In the genomic region with DNA sequence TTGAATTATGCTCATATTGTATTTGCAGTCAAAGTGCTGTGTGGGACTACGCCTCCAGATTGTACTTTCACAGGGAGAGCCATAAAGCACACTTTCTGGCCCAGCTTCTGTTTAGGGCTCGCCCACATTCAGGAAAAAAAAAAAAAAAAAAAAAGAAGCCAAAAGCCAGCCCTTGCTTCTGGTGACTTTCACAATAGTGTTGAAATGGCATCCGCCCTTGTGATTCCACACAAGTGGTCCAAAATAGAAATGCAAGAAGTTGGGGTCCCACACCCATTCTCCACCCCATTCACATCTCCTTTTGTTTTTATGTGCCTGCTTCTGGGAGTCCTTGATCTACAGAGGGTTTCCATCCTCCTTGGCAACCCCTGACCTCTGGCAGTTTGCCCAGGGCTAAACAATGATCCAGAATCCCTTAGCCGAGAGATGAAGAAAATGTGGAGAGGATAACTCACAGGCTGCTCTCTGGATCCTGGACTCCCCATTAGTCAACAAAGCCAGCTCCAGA, we compare ENCODE assay signal across 8 mouse cellular contexts.
DNase-seq lines count a peak whose midpoint lies in the region; ATAC-seq and TF ChIP-seq lines count a peak whose summit lies in the region.

No protein-coding gene starts in this region.

- no peaks in the 10 kb centered on the region for H3K27me3 ChIP-seq in heart, embryonic 13.5 days (replicated peaks)
- H3K27me3 ChIP-seq in kidney, embryonic 16.5 days (ENCODE audit: insufficient read depth, low read length): no peaks in the 10 kb centered on the region
- H3K27me3 ChIP-seq in lung, embryonic 15.5 days: no peaks in the 10 kb centered on the region
- H3K27me3 ChIP-seq in stomach, embryonic 16.5 days (ENCODE audit: control insufficient read depth, insufficient read depth, low read length): no peaks in the 10 kb centered on the region

- peaks cover 5% of the 10 kb centered on the region; the same call in 1 of the 2 replicates for H3K9me3 ChIP-seq in heart, embryonic 13.5 days
- H3K9me3 ChIP-seq in kidney, embryonic 16.5 days (ENCODE audit: low read length): no peaks in the 10 kb centered on the region
- no peaks in the 10 kb centered on the region for H3K9me3 ChIP-seq in lung, embryonic 15.5 days
- no peaks in the 10 kb centered on the region for H3K9me3 ChIP-seq in stomach, embryonic 16.5 days (replicated peaks; ENCODE audit: control insufficient read depth, low read length)

- no peak overlapping the region for H3K27ac ChIP-seq in left cerebral cortex, adult 2 months
- peak overlapping the region; percentile 69 for H3K27ac ChIP-seq in heart, embryonic 13.5 days (replicated peaks)
- H3K27ac ChIP-seq in kidney, embryonic 16.5 days (ENCODE audit: low read length): peak overlapping the region; percentile 76
- peak overlapping the region; percentile 87 for H3K27ac ChIP-seq in lung, embryonic 15.5 days
- H3K27ac ChIP-seq in stomach, embryonic 16.5 days (ENCODE audit: low read length): peak overlapping the region; percentile 31

- intact Hi-C loops in left cerebral cortex, adult 2 months (cut with DNase I): loop anchor here (2.0 to 5.0 kb wide), 2 partner anchors 83 to 276 kb away; no protein-coding TSS in a partner anchor

- H3K4me2 ChIP-seq in heart, embryonic 13.5 days: no peak overlapping the region
- 0 out of 2 replicates have a peak overlapping the region, but pooled peaks have one; percentile 16 for H3K4me2 ChIP-seq in kidney, embryonic 16.5 days (replicated peaks; ENCODE audit: low read depth, low read length)
- H3K4me2 ChIP-seq in lung, embryonic 15.5 days: no peak overlapping the region
- H3K4me2 ChIP-seq in stomach, embryonic 16.5 days (ENCODE audit: low read depth, low read length): no peak overlapping the region

- ATAC-seq in heart, embryonic 13.5 days (ENCODE audit: extremely low read depth, insufficient number of reproducible peaks, low FRiP score, low TSS enrichment): peak; percentile 22; the same call in 1 of the 2 replicates
- peak; percentile 85 for ATAC-seq in kidney, embryonic 16.5 days (ENCODE audit: low FRiP score, low TSS enrichment)
- ATAC-seq in lung, embryonic 15.5 days (ENCODE audit: borderline replicate concordance, extremely low read depth, low FRiP score, low TSS enrichment): peak; percentile 80
- ATAC-seq in stomach, embryonic 16.5 days (ENCODE audit: insufficient read depth, low FRiP score): 0 out of 2 replicates have a peak, but pooled peaks have one; percentile 14

- DNase-seq in left cerebral cortex, adult 11 months (ENCODE audit: low spot score): peak; percentile 25
- no peak for DNase-seq in left cerebral cortex, adult 2 months (ENCODE audit: extremely low spot score in 1 of 2, low spot score in 2 of 2)
- DNase-seq in embryo, embryonic 10.5 days (ENCODE audit: low spot score): peak; percentile 68
- DNase-seq in thymus, adult 18-20 months: no peak

- H3K9ac ChIP-seq in heart, embryonic 13.5 days: no peak overlapping the region
- no peak overlapping the region for H3K9ac ChIP-seq in kidney, embryonic 16.5 days (replicated peaks; ENCODE audit: low read length)
- H3K9ac ChIP-seq in lung, embryonic 15.5 days: no peak overlapping the region
- no peak overlapping the region for H3K9ac ChIP-seq in stomach, embryonic 16.5 days (ENCODE audit: low read length)

- H3K36me3 ChIP-seq in heart, embryonic 13.5 days: no peaks in the 10 kb centered on the region
- H3K36me3 ChIP-seq in kidney, embryonic 16.5 days (ENCODE audit: insufficient read depth, low read length): no peaks in the 10 kb centered on the region
- no peaks in the 10 kb centered on the region for H3K36me3 ChIP-seq in lung, embryonic 15.5 days
- H3K36me3 ChIP-seq in stomach, embryonic 16.5 days (ENCODE audit: control insufficient read depth, insufficient read depth, low read length): no peaks in the 10 kb centered on the region

- TF ChIP-seq CTCF in left cerebral cortex, adult 2 months (IDR thresholded peaks at IDR 0.05): no peak

- peaks cover 34% of the 10 kb centered on the region for H3K4me1 ChIP-seq in heart, embryonic 13.5 days
- peaks cover 21% of the 10 kb centered on the region for H3K4me1 ChIP-seq in kidney, embryonic 16.5 days (ENCODE audit: insufficient read depth, low read length)
- peaks cover 46% of the 10 kb centered on the region for H3K4me1 ChIP-seq in lung, embryonic 15.5 days
- H3K4me1 ChIP-seq in stomach, embryonic 16.5 days (ENCODE audit: control insufficient read depth, insufficient read depth, low read length): peaks cover 20% of the 10 kb centered on the region

- 23% methylated on average over 4 of the region's 4 CpGs for WGBS in heart, embryonic 13.5 days
- WGBS in kidney, embryonic 16.5 days: 11% methylated on average over 4 of the region's 4 CpGs
- WGBS in lung, embryonic 15.5 days: 11% methylated on average over 4 of the region's 4 CpGs
- WGBS in stomach, embryonic 16.5 days: 29% methylated on average over 4 of the region's 4 CpGs

- no peak overlapping the region for H3K4me3 ChIP-seq in left cerebral cortex, adult 2 months
- H3K4me3 ChIP-seq in heart, embryonic 13.5 days: no peak overlapping the region
- H3K4me3 ChIP-seq in kidney, embryonic 16.5 days (ENCODE audit: low read length): no peak overlapping the region
- no peak overlapping the region for H3K4me3 ChIP-seq in lung, embryonic 15.5 days
- no peak overlapping the region for H3K4me3 ChIP-seq in stomach, embryonic 16.5 days (replicated peaks; ENCODE audit: low read length)

Comparison
In these comparisons a context has a peak if more than half of its experiments do, and no peak if none do; other contexts are left out.
1. DNase-seq: peak in left cerebral cortex, adult 11 months (single experiment) and embryo, embryonic 10.5 days (single experiment); none in left cerebral cortex, adult 2 months (0 of 2) and thymus, adult 18-20 months (0 of 2).
2. ATAC-seq: peak in every context shown above with its lines; median percentile 85 in kidney, embryonic 16.5 days; 80 in lung, embryonic 15.5 days; 22 in heart, embryonic 13.5 days; 14 in stomach, embryonic 16.5 days.